Mouse (Mus musculus) myocyte (in vitro differentiated cells): ENCODE measurements around the gene Slco3a1. TPM values are rescaled to one million over a fixed set of nuclear protein-coding genes. Genes with fewer than 3 reads are reported as not detected.

ENCODE experiments used
- H3K27me3 ChIP-seq: one replicate; pipeline ENCODE4 v1.6.1; 2011; ENCODE audit not compliant: control insufficient read depth, insufficient read depth, insufficient read length
- H3K36me3 ChIP-seq: one replicate; pipeline ENCODE4 v1.6.1; 2011; ENCODE audit not compliant: control insufficient read depth, insufficient read depth
- H3K4me2 ChIP-seq: one replicate; pipeline ENCODE4 v1.6.1; 2011; ENCODE audit warnings: low read depth, control low read depth
- H3K4me3 ChIP-seq: one replicate; pipeline ENCODE4 v1.5.1; 2011; ENCODE audit warnings: mild to moderate bottlenecking, control low read depth, moderate library complexity
- H3K79me2 ChIP-seq: one replicate; pipeline ENCODE4 v1.6.1; 2011; ENCODE audit not compliant: control insufficient read depth, insufficient read depth
- H3ac ChIP-seq: one replicate; pipeline ENCODE4 v1.6.1; 2011; ENCODE audit not compliant: control insufficient read depth, insufficient read length
- CEBPB ChIP-seq: IDR thresholded peaks from 2 replicates; pipeline ENCODE4 v1.6.1; 2011; ENCODE audit warnings: mild to moderate bottlenecking, moderate library complexity; ENCODE audit not compliant: poor library complexity, insufficient read depth, severe bottlenecking
- E2F4 ChIP-seq: IDR thresholded peaks from one replicate; pipeline ENCODE4 v1.6.1; 2011; ENCODE audit warnings: mild to moderate bottlenecking, control low read depth, moderate library complexity; ENCODE audit not compliant: insufficient read depth
- MAX ChIP-seq: IDR thresholded peaks from one replicate; pipeline ENCODE4 v1.6.1; 2011; ENCODE audit warnings: low read depth, mild to moderate bottlenecking, control low read depth
- MYOD1 ChIP-seq, 3 experiments: IDR thresholded peaks; one replicate each; pipeline ENCODE4 v1.6.1; 2011; ENCODE audit warnings: control low read depth in 2 of 3, low read depth in 2 of 3, mild to moderate bottlenecking in 2 of 3, moderate library complexity in 1 of 3; ENCODE audit not compliant: insufficient read length in 2 of 3, control insufficient read depth in 1 of 3
- MYOG ChIP-seq, 3 experiments: IDR thresholded peaks; one replicate each; pipeline ENCODE4 v1.6.1; 2011; ENCODE audit warnings: control low read depth in 2 of 3, low read depth in 2 of 3, mild to moderate bottlenecking in 2 of 3; ENCODE audit not compliant: insufficient read length in 2 of 3, control insufficient read depth in 1 of 3, insufficient read depth in 1 of 3
- POLR2A ChIP-seq: IDR thresholded peaks from one replicate; pipeline ENCODE4 v1.6.1; 2011; ENCODE audit warnings: low read depth, mild to moderate bottlenecking, control low read depth, moderate library complexity; ENCODE audit not compliant: insufficient read length
- POLR2AphosphoS2 ChIP-seq: IDR thresholded peaks from one replicate; pipeline ENCODE4 v1.6.1; 2011; ENCODE audit warnings: low read depth, control low read depth; ENCODE audit not compliant: insufficient read length
- REST ChIP-seq: IDR thresholded peaks from one replicate; pipeline ENCODE4 v1.6.1; 2011; ENCODE audit warnings: mild to moderate bottlenecking, control low read depth, moderate library complexity; ENCODE audit not compliant: insufficient read depth, insufficient read length
- SRF ChIP-seq: IDR thresholded peaks from one replicate; pipeline ENCODE4 v1.6.1; 2011; ENCODE audit warnings: low read depth; ENCODE audit not compliant: control insufficient read depth, insufficient read length
- TCF12 ChIP-seq: IDR thresholded peaks from one replicate; pipeline ENCODE4 v1.6.1; 2011; ENCODE audit warnings: mild to moderate bottlenecking, control low read depth; ENCODE audit not compliant: poor library complexity, insufficient read depth, severe bottlenecking
- TCF3 ChIP-seq: IDR thresholded peaks from one replicate; pipeline ENCODE4 v1.6.1; 2011; ENCODE audit warnings: low read depth, control low read depth; ENCODE audit not compliant: insufficient read length
- USF1 ChIP-seq: IDR thresholded peaks from one replicate; pipeline ENCODE4 v1.6.1; 2011; ENCODE audit warnings: low read depth, mild to moderate bottlenecking, control low read depth, moderate library complexity
- polyA plus RNA-seq: library from polyadenylated mRNA; unstranded; fragments of >200 nt; fragmentation: generic; extraction: Trizol; gene quantifications from one replicate; pipeline ENCODE4 v1.2.1, GENCODE M21; 2012; ENCODE audit warnings: missing spikeins

Slco3a1 gene
- polyA plus RNA-seq, 1 experiment = 50.7 TPM

- Histone ChIP-seq H3K79me2 (peaks cover 85% of the 10 kb centered on the region), H3K4me3 (no peak overlapping the region), H3K27me3 (no peaks in the 10 kb centered on the region), H3K4me2 (no peak overlapping the region), H3ac (no peak overlapping the region), H3K36me3 (no peaks in the 10 kb centered on the region)
- TF ChIP-seq MYOD1 (IDR thresholded peaks at IDR 0.05; ENCODE audit: control insufficient read depth in 1 of 3, insufficient read length in 2 of 3, low read depth in 2 of 3) (no peak), TCF3 (no peak), SRF (no peak), MYOG (IDR thresholded peaks at IDR 0.05; ENCODE audit: control insufficient read depth in 1 of 3, insufficient read depth in 1 of 3, insufficient read length in 2 of 3, low read depth in 2 of 3) (no peak), E2F4 (no peak), MAX (no peak), REST (no peak), POLR2A (no peak), TCF12 (no peak), CEBPB (no peak), USF1 (no peak), POLR2AphosphoS2 (no peak)
Measured at GRCm38 (mm10) chr7:74549686-74550085, 4.9 kb downstream of the Slco3a1 start.

GRCm38 (mm10) chr7:74549013-74549582, 5.5 kb downstream of the Slco3a1 start:
- Histone ChIP-seq H3K4me2 (no peak overlapping the region), H3ac (no peak overlapping the region), H3K27me3 (no peaks in the 10 kb centered on the region), H3K4me3 (no peak overlapping the region), H3K36me3 (no peaks in the 10 kb centered on the region), H3K79me2 (peaks cover 85% of the 10 kb centered on the region)
- no peak for TF ChIP-seq TCF12
- no peak for TF ChIP-seq E2F4
- TF ChIP-seq TCF3 = no peak
- no peak for TF ChIP-seq MYOD1 (IDR thresholded peaks at IDR 0.05; ENCODE audit: control insufficient read depth in 1 of 3, insufficient read length in 2 of 3, low read depth in 2 of 3)
- TF ChIP-seq MYOG (IDR thresholded peaks at IDR 0.05; ENCODE audit: control insufficient read depth in 1 of 3, insufficient read depth in 1 of 3, insufficient read length in 2 of 3, low read depth in 2 of 3) = no peak
- TF ChIP-seq POLR2A = no peak
- TF ChIP-seq POLR2AphosphoS2 = no peak

DNA sequence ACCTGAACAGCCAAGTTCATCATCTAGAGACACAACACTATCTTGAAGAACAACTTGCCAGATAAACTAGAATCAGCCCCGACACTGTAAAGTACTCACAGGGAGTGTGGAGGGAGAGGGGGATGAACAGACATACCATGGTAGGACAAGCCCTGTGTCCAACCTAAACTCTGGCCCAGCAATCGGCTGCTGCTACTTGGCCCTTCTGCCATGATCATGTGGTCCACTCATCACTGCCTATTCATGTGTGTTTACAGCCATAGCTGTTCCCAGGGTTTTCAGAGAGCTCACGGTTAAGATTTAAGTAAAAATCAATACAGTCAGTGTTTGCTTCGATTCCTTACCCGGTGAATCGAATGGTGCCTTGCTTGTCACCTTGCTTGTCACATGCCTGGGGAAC, 7.9 kb downstream of the Slco3a1 start:
- H3ac ChIP-seq = no peak overlapping the region
- TF ChIP-seq SRF (no peak), TCF3 (no peak), POLR2A (no peak), REST (no peak), POLR2AphosphoS2 (no peak), CEBPB (no peak), MYOD1 (IDR thresholded peaks at IDR 0.05; ENCODE audit: control insufficient read depth in 1 of 3, insufficient read length in 2 of 3, low read depth in 2 of 3) (no peak), TCF12 (no peak), MYOG (IDR thresholded peaks at IDR 0.05; ENCODE audit: control insufficient read depth in 1 of 3, insufficient read depth in 1 of 3, insufficient read length in 2 of 3, low read depth in 2 of 3) (no peak), MAX (no peak), E2F4 (no peak), USF1 (no peak)

GRCm38 (mm10) chr7:74545498-74545990, 9.0 kb downstream of the Slco3a1 start:
- no peak overlapping the region for H3K4me3 ChIP-seq
- H3K79me2 ChIP-seq = peaks cover 71% of the 10 kb centered on the region

More for the DNA sequence above, 7.9 kb downstream of the Slco3a1 start:
- no peaks in the 10 kb centered on the region for H3K36me3 ChIP-seq
- peaks cover 81% of the 10 kb centered on the region for H3K79me2 ChIP-seq
- H3K4me3 ChIP-seq = no peak overlapping the region
- no peak overlapping the region for H3K4me2 ChIP-seq
- H3K27me3 ChIP-seq = no peaks in the 10 kb centered on the region

More at GRCm38 (mm10) chr7:74545498-74545990, 9.0 kb downstream of the Slco3a1 start:
- H3ac ChIP-seq = no peak overlapping the region
- H3K4me2 ChIP-seq = no peak overlapping the region
- H3K27me3 ChIP-seq = no peaks in the 10 kb centered on the region
- no peaks in the 10 kb centered on the region for H3K36me3 ChIP-seq
- TF ChIP-seq USF1 (no peak), CEBPB (no peak), MAX (no peak), TCF12 (no peak), REST (no peak), SRF (no peak), MYOG (IDR thresholded peaks at IDR 0.05; ENCODE audit: control insufficient read depth in 1 of 3, insufficient read depth in 1 of 3, insufficient read length in 2 of 3, low read depth in 2 of 3) (no peak), MYOD1 (IDR thresholded peaks at IDR 0.05; ENCODE audit: control insufficient read depth in 1 of 3, insufficient read length in 2 of 3, low read depth in 2 of 3) (no peak), POLR2AphosphoS2 (no peak), TCF3 (no peak), E2F4 (no peak), POLR2A (no peak)
